Mouse (Mus musculus): Measurements from ENCODE around the gene Jph2. TPM values are rescaled to one million over a fixed set of nuclear protein-coding genes. Genes with fewer than 3 reads are reported as not detected.

The Jph2 gene
- polyA plus RNA-seq, 1 experiment, result 38.4 TPM

DNA sequence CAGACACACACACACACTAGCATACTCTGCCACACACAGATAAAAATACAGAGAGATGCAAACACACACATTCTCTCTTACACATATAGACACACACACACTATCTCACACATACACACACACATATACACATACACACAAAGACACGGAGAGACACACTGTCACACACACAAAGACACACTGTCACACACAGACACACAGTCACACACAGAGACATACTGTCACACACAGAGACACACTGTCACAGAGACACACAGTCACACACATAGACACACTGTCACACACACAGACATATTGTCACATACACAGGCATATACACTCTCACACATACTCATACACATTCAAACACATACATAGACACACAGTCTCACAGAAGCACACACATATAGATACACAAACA is 25.2 kb downstream of the Jph2 start:
- Histone ChIP-seq H3K4me1 (ENCODE audit: control insufficient read depth, insufficient read depth, low read length) (no peaks in the 10 kb centered on the region), H3K4me3 (replicated peaks; ENCODE audit: extremely low read depth, low read depth, low read length) (no peak overlapping the region)
- no peak for DNase-seq
- TF ChIP-seq CTCF (IDR thresholded peaks at IDR 0.05; ENCODE audit: insufficient read depth, low read length), result no peak
- no peak for TF ChIP-seq POLR2A (IDR thresholded peaks at IDR 0.05; ENCODE audit: borderline replicate concordance, extremely low read depth, low read depth, low read length)
- WGBS, result 75% methylated on average over 1 of the region's 1 CpGs

DNA sequence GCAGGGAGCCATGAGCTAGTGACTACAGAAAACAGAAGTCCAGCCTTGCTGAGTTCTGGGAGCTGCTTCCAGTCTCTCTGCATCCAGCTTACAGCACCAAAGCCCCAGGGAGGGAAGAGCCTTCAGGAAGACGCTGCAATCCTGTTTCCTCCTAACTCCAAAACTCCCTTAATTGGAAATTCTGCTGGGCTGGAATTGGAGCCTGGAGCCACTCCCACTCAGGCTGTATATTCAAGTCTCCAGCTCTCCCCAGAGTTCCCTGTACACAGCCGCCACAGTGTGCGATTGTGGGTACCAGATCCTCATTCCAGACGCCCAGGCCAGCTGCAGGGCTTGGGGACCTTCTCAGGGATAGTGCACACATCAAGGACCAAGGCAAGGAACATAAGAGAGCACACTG is 27.6 kb downstream of the Jph2 start:
- WGBS, result 32% methylated on average over 4 of the region's 4 CpGs
- H3K4me3 ChIP-seq (replicated peaks; ENCODE audit: extremely low read depth, low read depth, low read length), result no peak overlapping the region
- no peaks in the 10 kb centered on the region for H3K4me1 ChIP-seq (ENCODE audit: control insufficient read depth, insufficient read depth, low read length)
- TF ChIP-seq POLR2A (IDR thresholded peaks at IDR 0.05; ENCODE audit: borderline replicate concordance, extremely low read depth, low read depth, low read length) (no peak), CTCF (IDR thresholded peaks at IDR 0.05; ENCODE audit: insufficient read depth, low read length) (no peak)
- DNase-seq, result no peak

DNA sequence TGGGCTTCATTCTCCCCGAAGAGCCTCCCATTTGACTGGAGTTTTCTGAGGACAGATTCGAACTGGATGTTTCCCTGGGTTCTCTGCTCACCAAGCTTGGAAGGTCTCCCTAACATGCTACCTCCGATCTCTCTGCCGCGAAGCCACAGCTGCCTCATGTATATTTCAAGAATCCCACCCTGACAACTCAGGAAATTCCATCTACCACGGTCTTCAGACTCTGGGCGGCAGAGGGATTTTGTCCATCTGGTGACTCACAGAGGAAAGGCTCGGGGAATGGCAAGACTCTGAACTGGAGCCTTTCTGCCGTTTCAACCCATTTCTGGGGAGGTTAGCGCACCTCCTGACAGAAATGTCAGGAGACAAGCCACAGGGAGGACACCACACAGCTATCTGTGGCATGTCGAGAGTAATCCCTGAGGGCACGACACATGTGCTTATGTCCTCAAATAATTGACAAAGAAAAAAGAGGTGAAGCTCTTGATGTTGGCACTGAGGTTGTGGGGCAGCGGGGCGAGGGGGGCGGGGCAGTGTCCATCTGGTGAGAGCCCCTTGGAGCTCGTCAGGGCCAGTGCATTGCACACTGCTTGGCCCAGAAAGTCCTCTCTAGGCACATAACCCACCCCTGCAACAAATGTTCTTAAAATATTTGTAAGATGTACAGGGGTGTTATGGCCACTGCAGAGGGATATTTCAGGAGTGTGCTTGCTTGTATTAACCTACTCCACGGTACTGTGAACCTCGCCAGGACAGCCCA is 32.8 kb downstream of the Jph2 start:
- TF ChIP-seq CTCF (IDR thresholded peaks at IDR 0.05; ENCODE audit: insufficient read depth, low read length), result no peak
- no peak for TF ChIP-seq POLR2A (IDR thresholded peaks at IDR 0.05; ENCODE audit: borderline replicate concordance, extremely low read depth, low read depth, low read length)
- Histone ChIP-seq H3K4me1 (ENCODE audit: control insufficient read depth, insufficient read depth, low read length) (no peaks in the 10 kb centered on the region), H3K4me3 (replicated peaks; ENCODE audit: extremely low read depth, low read depth, low read length) (no peak overlapping the region)
- DNase-seq, result no peak
- 53% methylated on average over 18 of the region's 18 CpGs for WGBS

DNA sequence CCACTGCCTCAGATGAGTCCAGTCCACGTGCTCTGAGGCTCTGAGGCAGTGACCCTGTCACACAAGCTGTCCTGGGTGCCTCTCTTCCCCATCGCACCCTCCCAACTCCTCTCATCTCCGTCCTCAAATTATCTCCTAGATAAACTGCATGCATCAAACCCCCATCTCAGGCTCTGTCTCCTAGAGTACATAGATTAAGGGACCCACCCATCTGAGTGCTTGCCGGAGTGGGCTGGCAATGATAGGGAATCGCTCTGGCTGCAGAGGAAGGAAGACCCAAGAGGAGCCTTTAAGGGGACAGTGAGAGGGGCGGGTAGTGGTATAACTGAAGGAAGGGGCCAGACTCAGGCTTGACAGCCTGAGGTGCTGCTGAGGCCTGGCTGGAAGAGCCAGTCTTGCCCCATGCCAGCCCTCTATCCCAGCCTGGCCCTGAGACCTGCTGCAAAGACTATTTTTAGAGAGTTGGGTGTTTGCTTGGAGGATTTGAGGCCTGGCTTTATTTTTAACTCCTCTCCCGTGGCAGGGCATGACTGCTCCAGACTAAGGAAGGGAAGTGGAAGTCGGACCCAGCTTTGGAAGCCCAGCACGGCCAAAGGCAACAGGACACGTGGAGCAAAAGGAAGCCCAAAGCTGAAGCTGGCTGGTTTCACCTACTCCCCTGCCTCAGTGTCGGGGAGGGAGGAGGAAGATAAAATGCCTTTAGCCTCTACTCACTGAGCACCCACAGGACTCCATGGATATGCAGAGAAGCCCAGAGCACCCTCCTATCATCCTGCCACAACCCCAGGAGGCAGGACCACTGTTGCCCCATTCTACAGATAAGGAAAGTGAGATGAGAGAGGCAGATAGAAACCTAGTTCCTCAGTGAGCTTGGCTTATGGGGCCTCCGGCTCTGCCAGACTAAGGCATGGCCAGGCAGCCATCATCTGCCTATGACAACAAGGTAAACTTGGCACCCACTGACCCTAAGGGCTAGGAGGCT is 34.6 kb downstream of the Jph2 start:
- TF ChIP-seq POLR2A (IDR thresholded peaks at IDR 0.05; ENCODE audit: borderline replicate concordance, extremely low read depth, low read depth, low read length) (no peak), CTCF (IDR thresholded peaks at IDR 0.05; ENCODE audit: insufficient read depth, low read length) (no peak)

DNA sequence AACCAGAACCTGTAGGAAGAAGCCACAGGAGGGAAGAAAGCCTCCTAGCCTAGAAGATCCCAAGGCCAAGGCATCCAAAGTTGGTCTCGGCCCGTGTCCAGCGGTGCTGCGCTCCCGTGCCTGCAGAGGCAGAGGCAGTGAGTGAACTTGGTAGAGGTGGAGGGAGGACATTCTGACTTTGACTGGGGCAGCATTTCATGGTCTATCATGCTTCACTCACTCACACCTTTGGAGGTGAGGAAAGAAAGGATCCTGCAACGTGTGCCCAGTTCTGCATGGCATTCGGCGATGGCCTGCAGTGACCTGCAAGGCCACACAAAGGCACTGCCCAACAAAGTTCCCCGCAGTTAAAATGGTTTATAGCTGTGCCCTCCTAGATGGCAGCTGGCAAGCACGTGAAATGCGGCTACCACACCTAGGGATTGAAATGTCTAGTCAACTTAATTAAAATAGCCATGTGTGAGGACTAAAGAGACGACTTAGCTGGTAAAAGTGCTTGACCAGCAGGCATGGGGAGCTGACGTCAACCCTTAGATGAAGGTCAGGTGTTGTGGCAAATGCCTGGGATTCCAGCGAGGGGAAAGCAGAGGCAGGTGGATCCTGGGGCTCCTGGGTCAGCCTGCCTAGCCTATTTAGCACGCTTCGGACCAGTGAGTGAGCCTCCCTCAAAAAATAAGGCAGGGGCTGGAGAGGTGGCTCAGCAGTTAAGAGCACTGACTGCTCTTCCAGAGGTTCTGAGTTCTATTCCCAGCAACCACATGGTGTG is 36.8 kb downstream of the Jph2 start:
- DNase-seq, result no peak
- H3K4me1 ChIP-seq (ENCODE audit: control insufficient read depth, insufficient read depth, low read length), result no peaks in the 10 kb centered on the region
- TF ChIP-seq CTCF (IDR thresholded peaks at IDR 0.05; ENCODE audit: insufficient read depth, low read length) (no peak), POLR2A (IDR thresholded peaks at IDR 0.05; ENCODE audit: borderline replicate concordance, extremely low read depth, low read depth, low read length) (no peak)
- H3K4me3 ChIP-seq (replicated peaks; ENCODE audit: extremely low read depth, low read depth, low read length), result no peak overlapping the region
- WGBS, result 79% methylated on average over 16 of the region's 16 CpGs

More for the DNA sequence above, 34.6 kb downstream of the Jph2 start:
- DNase-seq, result no peak
- Histone ChIP-seq H3K4me1 (ENCODE audit: control insufficient read depth, insufficient read depth, low read length) (no peaks in the 10 kb centered on the region), H3K4me3 (replicated peaks; ENCODE audit: extremely low read depth, low read depth, low read length) (no peak overlapping the region)
- WGBS, result 44% methylated on average over 12 of the region's 12 CpGs

DNA sequence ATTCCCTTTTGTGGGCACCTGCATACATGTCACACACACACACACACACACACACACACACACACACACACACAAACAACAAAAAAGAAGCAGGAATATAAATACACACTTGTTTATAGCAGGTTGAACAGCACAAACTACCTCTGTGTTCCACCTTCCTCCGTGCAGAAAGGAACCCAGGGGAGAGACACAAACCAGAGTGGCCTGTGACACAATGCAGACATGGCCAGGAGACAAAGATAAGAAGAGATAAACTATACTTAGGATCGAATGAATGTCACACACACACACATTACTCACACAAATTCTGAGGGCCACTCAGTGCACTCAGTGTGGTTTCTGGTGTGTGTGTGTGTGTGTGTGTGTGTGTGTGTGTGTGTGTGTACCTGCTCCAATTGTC is 38.5 kb downstream of the Jph2 start:
- TF ChIP-seq POLR2A (IDR thresholded peaks at IDR 0.05; ENCODE audit: borderline replicate concordance, extremely low read depth, low read depth, low read length) (no peak), CTCF (IDR thresholded peaks at IDR 0.05; ENCODE audit: insufficient read depth, low read length) (no peak)
- no peak for DNase-seq
- Histone ChIP-seq H3K4me1 (ENCODE audit: control insufficient read depth, insufficient read depth, low read length) (no peaks in the 10 kb centered on the region), H3K4me3 (replicated peaks; ENCODE audit: extremely low read depth, low read depth, low read length) (no peak overlapping the region)
- WGBS, result 30% methylated on average over 2 of the region's 2 CpGs

DNA sequence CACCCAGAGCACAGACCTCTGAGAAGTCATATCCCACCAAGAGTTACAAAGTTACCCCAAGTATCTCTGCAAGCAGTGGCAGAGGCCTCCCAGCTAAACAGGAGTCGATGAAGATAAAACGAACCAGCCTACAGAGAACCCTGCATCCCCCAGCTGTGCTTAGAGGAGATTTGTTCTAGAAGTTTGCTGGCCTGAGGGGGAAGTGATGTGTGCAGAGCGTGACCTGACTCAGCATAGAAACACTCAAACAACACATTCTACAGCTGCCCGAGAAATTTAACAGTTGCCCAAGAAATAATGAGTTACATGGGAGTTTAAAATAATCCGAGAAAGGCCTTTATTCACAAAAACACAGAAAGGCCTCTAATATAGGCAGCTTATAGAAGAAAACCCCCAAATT is 39.1 kb downstream of the Jph2 start:
- 61% methylated on average over 5 of the region's 5 CpGs for WGBS
- no peaks in the 10 kb centered on the region for H3K4me1 ChIP-seq (ENCODE audit: control insufficient read depth, insufficient read depth, low read length)
- TF ChIP-seq CTCF (IDR thresholded peaks at IDR 0.05; ENCODE audit: insufficient read depth, low read length), result no peak
- no peak for TF ChIP-seq POLR2A (IDR thresholded peaks at IDR 0.05; ENCODE audit: borderline replicate concordance, extremely low read depth, low read depth, low read length)
- H3K4me3 ChIP-seq (replicated peaks; ENCODE audit: extremely low read depth, low read depth, low read length), result no peak overlapping the region
- no peak for DNase-seq

DNA sequence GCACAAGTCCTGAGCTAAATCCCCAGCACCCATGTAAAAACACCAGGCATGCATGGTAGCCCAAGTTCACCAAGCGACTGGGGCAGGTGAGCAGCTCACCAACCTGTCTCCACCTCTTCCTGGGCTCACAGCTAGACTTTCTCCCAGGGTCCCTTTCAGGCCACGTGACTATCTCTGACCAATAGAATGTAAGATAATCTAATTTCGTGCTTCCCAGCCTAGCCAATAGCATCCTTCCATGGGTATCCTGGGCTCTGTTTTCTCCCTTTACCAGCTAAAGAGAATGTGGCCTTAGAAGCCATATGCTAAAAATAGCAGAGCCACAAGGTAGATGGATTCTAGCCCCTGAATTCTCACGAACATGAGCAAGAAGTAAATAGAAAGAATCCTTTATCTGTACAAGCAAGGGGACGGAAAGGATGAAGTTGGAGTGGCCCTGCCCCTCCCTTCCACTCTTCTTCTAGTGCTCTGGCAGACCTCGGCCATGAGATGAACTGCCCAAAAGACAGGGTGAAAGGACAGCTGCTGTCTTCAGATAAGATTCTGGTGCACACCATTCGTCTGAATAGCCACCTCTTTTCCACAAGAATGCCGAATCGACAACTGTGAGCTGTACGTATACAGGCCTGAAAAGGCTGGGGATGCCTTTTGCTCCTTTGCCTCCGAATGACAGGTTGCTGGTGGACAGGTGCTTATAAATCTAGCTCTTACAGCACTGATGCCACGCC is 41.5 kb downstream of the Jph2 start:
- 75% methylated on average over 12 of the region's 12 CpGs for WGBS
- H3K4me1 ChIP-seq (ENCODE audit: control insufficient read depth, insufficient read depth, low read length), result no peaks in the 10 kb centered on the region

More for the DNA sequence above, 41.5 kb downstream of the Jph2 start:
- no peak for TF ChIP-seq POLR2A (IDR thresholded peaks at IDR 0.05; ENCODE audit: borderline replicate concordance, extremely low read depth, low read depth, low read length)
- no peak for TF ChIP-seq CTCF (IDR thresholded peaks at IDR 0.05; ENCODE audit: insufficient read depth, low read length)
- no peak for DNase-seq
- H3K4me3 ChIP-seq (replicated peaks; ENCODE audit: extremely low read depth, low read depth, low read length), result no peak overlapping the region

All from lung, adult 2 months (tissue).